ENCODE assay signal across 9 mouse cellular contexts in genomic region chr19:41618153-41618657, GRCm38 (mm10). TPM values are rescaled to one million over a fixed set of nuclear protein-coding genes. Genes with fewer than 3 reads are reported as not detected.
DNase-seq lines count a peak whose midpoint lies in the region; ATAC-seq and TF ChIP-seq lines count a peak whose summit lies in the region.
"Had no signal": no experiment of that assay in that cellular context is flagged by ENCODE, and none has a peak within 500 bp of the region (broad histone marks: within the 10 kb centered on the region; RNA-seq: fewer than 3 reads in every experiment).

No protein-coding gene starts in this region.

- H3K4me2 ChIP-seq in heart, embryonic 15.5 days: no peak overlapping the region
- H3K4me2 ChIP-seq in limb, embryonic 11.5 days (ENCODE audit: low read depth, severe bottlenecking): no peak overlapping the region
- H3K4me2 ChIP-seq: stomach, embryonic 15.5 days had no signal

- no peak overlapping the region for H3K9ac ChIP-seq in heart, embryonic 15.5 days
- no peak overlapping the region for H3K9ac ChIP-seq in limb, embryonic 11.5 days (ENCODE audit: low read length)
- H3K9ac ChIP-seq: stomach, embryonic 15.5 days had no signal

- H3K4me3 ChIP-seq in heart, embryonic 15.5 days: no peak overlapping the region
- H3K4me3 ChIP-seq in limb, embryonic 11.5 days (ENCODE audit: low read depth, low read length): no peak overlapping the region
- H3K4me3 ChIP-seq in thymus, adult 2 months (ENCODE audit: control insufficient read depth, insufficient read depth, low read length): no peak overlapping the region
- H3K4me3 ChIP-seq: stomach, embryonic 15.5 days had no signal

- no peaks in the 10 kb centered on the region for H3K36me3 ChIP-seq in heart, embryonic 15.5 days
- no peaks in the 10 kb centered on the region for H3K36me3 ChIP-seq in limb, embryonic 11.5 days (ENCODE audit: control insufficient read depth, insufficient read depth, low read length)
- H3K36me3 ChIP-seq in thymus, adult 2 months (ENCODE audit: control insufficient read depth, insufficient read depth, low read length): no peaks in the 10 kb centered on the region
- H3K36me3 ChIP-seq: stomach, embryonic 15.5 days had no signal

- no peak for ATAC-seq in heart, embryonic 15.5 days (replicated peaks; ENCODE audit: insufficient number of reproducible peaks, insufficient read depth, low FRiP score, low read depth)
- no peak for ATAC-seq in limb, embryonic 11.5 days (ENCODE audit: insufficient number of reproducible peaks, low FRiP score, low TSS enrichment, low read depth)

- no peaks in the 10 kb centered on the region for H3K9me3 ChIP-seq in heart, embryonic 15.5 days (replicated peaks)
- no peaks in the 10 kb centered on the region for H3K9me3 ChIP-seq in limb, embryonic 11.5 days (ENCODE audit: control insufficient read depth, low read length)
- H3K9me3 ChIP-seq: stomach, embryonic 15.5 days had no signal

- peak overlapping the region; percentile 64; the same call in 1 of the 2 replicates for H3K27ac ChIP-seq in heart, embryonic 15.5 days
- no peak overlapping the region for H3K27ac ChIP-seq in limb, embryonic 11.5 days (replicated peaks; ENCODE audit: low read depth, low read length)
- no peak overlapping the region for H3K27ac ChIP-seq in thymus, adult 2 months (ENCODE audit: control insufficient read depth, insufficient read depth, low read length)
- H3K27ac ChIP-seq: stomach, embryonic 15.5 days had no signal

- WGBS in heart, embryonic 15.5 days: 45% methylated on average over 6 of the region's 6 CpGs
- 37% methylated on average over 6 of the region's 6 CpGs for WGBS in limb, embryonic 11.5 days
- 32% methylated on average over 6 of the region's 6 CpGs for WGBS in thymus, adult 2 months

- no peak for TF ChIP-seq CTCF in thymus, adult 2 months (IDR thresholded peaks at IDR 0.05; ENCODE audit: borderline replicate concordance, control insufficient read depth, extremely low read depth, insufficient read depth, low read length, poor library complexity)

- no peak for TF ChIP-seq POLR2A in thymus, adult 2 months (IDR thresholded peaks at IDR 0.05; ENCODE audit: control insufficient read depth, extremely low read depth, insufficient read depth, low read length, poor library complexity)

- DNase-seq in heart, adult 9 months (ENCODE audit: low spot score in 2 of 2): no peak
- peak; percentile 8 for DNase-seq in A20 (ENCODE audit: low read depth, low spot score)
- DNase-seq in embryo, embryonic 11 days: peak; percentile 49
- peak; percentile 47 for DNase-seq in limb, embryonic 11.5 days (ENCODE audit: low spot score)
- DNase-seq in thymus, postnatal 36 days: no peak
- DNase-seq in adrenal gland, postnatal 14 days: no peak
- no peak for DNase-seq in thymus, adult 2 months

- H3K27me3 ChIP-seq in heart, embryonic 15.5 days: peaks cover 3% of the 10 kb centered on the region; the same call in 1 of the 2 replicates
- peaks cover 2% of the 10 kb centered on the region; the same call in 1 of the 2 replicates for H3K27me3 ChIP-seq in limb, embryonic 11.5 days (ENCODE audit: control insufficient read depth, insufficient read depth, low read length)
- no peaks in the 10 kb centered on the region for H3K27me3 ChIP-seq in thymus, adult 2 months (ENCODE audit: control insufficient read depth, insufficient read depth, low read length)

- peaks cover 25% of the 10 kb centered on the region for H3K4me1 ChIP-seq in heart, embryonic 15.5 days (replicated peaks)
- H3K4me1 ChIP-seq in limb, embryonic 11.5 days (ENCODE audit: control insufficient read depth, insufficient read depth, low read length): peaks cover 40% of the 10 kb centered on the region
- H3K4me1 ChIP-seq in thymus, adult 2 months (replicated peaks; ENCODE audit: control insufficient read depth, insufficient read depth, low read length): peaks cover 22% of the 10 kb centered on the region
- H3K4me1 ChIP-seq: stomach, embryonic 15.5 days had no signal

RNA-seq across cellular contexts. Expression of gene Gm340, which starts 36.0 kb away (rescaled TPM):
- 1.2 and 1.9 TPM in 2 replicates for polyA plus RNA-seq in heart, embryonic 15.5 days (2015; fragmentation: Nextera tagmentation; extraction: Ambion mirVana)
- polyA plus RNA-seq in limb, embryonic 11.5 days (2014; fragmentation: Nextera tagmentation; extraction: Ambion mirVana): 3.8 and 4.2 TPM in 2 replicates
- 12.0 and 12.9 TPM in 2 replicates for total RNA-seq in adrenal gland, postnatal 14 days (2021)
- polyA plus RNA-seq in thymus, adult 2 months (2012; rRNA removed): 2.8 and 3.0 TPM in 2 replicates

Comparison
In these comparisons a context has a peak if more than half of its experiments do, and no peak if none do; other contexts are left out.
1. DNase-seq: peak in A20 (single experiment), embryo, embryonic 11 days (single experiment) and limb, embryonic 11.5 days (single experiment); none in heart, adult 9 months (0 of 2), thymus, postnatal 36 days (0 of 2), adrenal gland, postnatal 14 days (single experiment) and thymus, adult 2 months (single experiment).